Mouse (Mus musculus): ENCODE results near the gene Ssx9.
A peak's percentile ranks its signal among the peaks of the same experiment; 100 is the strongest.
"Not testable (repeated sequence)": the region's sequence is repeated elsewhere in the genome, so short reads cannot be mapped to it uniquely, and the experiment has no call there.

The Ssx9 gene

GRCm38 (mm10) chrX:8748132-8748531, at the start of gene Ssx9:
Gene Ssx9 (plus strand): TSS chrX:8748432.
- not testable (repeated sequence) for DNase-seq (ENCODE audit: low spot score)

DNA sequence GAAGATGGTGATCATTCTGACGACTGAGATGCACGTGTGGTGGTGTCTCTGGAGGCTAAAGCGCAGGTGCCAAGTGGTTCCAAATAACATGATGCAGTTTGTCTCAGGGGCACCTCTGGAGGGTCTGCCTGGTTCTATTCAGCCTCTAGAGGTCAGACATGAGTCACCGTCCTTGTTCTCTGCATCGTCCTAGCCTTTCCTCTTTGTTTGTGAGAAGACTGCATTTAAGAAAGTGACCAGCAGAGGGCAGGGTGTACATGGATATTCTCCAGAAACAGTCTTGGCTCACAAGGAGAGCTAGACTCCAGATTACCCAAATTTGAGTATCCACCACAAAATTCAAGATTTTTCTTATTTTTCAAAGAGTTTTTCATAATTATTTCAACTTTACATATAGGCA, 15.3 kb upstream of the Ssx9 start:
- DNase-seq (ENCODE audit: low spot score), result peak; percentile 59

- DNase-seq (ENCODE audit: low spot score), result not testable (repeated sequence)
Measured at GRCm38 (mm10) chrX:8803391-8803790, 55.2 kb downstream of the Ssx9 start, which contains the start of gene Ssxb5. Gene Ssxb5 (plus strand): TSS chrX:8803691.

All from MN1 (cell line).